Mouse (Mus musculus): ENCODE measurements around the gene Asb18. TPM values are rescaled to one million over a fixed set of nuclear protein-coding genes. Genes with fewer than 3 reads are reported as not detected.

The Asb18 gene
- total RNA-seq, 2 experiments from 2014 or later = 1.5 to 1.6 TPM

DNA sequence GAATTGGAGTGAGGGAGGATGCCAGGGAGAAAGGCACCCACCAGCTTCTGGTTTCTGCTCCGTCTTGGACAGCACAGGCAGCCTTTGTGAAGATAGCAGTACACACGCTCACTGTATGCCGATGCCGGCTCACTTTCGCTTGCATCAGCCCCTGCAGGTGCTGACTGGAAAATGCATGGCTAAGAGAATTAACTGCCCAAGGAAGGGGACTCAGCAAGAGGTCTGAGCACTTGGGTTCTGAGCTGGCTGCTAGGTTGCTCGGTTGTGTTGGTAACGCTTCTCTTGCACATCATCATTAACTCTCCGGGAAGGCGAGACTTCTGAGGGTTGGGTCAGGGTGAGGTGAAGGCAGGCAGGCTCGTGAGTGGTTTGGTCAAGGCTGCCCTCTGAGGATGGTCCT is 92.7 kb downstream of the Asb18 start:
- intact Hi-C loops (cut with DNase I) = no loop called here
- no peak for DNase-seq (ENCODE audit: low spot score in 2 of 2)

DNA sequence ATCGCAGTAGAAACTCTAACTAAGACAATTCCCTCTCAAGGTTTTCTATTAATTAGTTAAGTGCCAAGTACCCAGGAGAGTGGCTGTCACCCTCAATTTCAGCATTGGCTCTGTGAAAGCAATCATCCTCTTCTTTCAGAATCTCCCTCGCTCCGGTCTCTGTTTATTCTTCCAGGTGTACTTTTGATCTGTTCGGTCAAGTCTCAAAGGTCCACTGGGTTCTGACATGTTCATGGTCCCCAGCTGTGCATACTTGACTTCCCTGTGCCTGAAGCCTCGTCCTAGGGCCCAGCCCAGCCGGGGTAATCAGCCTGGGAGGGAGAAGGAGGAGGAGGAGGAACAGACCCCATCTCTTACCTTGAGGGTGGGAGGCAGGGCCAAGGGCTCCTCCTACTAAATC is 95.3 kb downstream of the Asb18 start:
- no peak for DNase-seq (ENCODE audit: low spot score in 2 of 2)
- intact Hi-C loops (cut with DNase I) = no loop called here

- intact Hi-C loops (cut with DNase I) = no loop called here
- DNase-seq (ENCODE audit: low spot score in 2 of 2) = no peak
Measured at GRCm38 (mm10) chr1:89918111-89918510, 96.4 kb downstream of the Asb18 start.

DNA sequence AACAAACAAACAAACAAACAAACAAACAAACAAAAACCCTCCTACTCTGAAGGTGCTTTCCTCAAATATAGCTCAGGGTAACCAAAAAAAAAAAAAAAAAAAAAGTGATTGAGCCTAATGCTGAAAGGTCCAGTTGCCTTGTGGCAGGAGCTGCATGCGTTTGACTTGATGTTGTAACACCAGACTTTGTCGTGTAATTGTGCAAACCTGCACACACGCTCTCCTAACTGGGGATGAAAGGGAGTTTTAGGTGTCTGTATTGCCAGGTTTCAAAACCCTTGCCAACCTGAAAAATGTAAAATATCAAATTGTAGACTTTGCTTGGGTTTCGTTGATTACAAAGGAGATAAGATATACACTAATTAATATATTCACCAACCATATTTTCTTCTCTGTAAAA is 100.9 kb downstream of the Asb18 start:
- DNase-seq (ENCODE audit: low spot score in 2 of 2) = no peak
- intact Hi-C loops (cut with DNase I) = no loop called here

- no peak for DNase-seq (ENCODE audit: low spot score in 2 of 2)
- intact Hi-C loops (cut with DNase I) = no loop called here
Measured at GRCm38 (mm10) chr1:89912392-89912791, 102.1 kb downstream of the Asb18 start.

DNA sequence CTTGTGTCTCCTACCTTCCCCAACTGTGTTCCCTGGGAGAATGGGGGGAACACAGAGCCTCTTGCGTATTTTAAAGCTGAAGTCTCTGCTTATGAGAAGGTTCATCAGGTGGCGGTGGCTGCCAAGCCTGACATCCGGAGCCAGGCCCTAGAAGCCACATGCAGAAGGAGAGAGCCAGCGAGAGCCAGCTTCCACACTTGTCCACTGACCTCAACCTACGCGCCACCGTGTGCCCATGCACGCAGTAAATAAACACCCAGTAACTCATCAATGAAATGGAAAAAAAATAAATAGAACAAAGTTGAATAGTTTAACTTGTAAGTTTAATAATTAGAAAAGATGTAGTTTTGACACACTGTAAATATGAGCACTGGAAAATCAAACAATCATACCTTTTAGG is 104.7 kb downstream of the Asb18 start:
- DNase-seq (ENCODE audit: low spot score in 2 of 2) = no peak
- intact Hi-C loops (cut with DNase I) = no loop called here

GRCm38 (mm10) chr1:89902641-89903040 is 111.8 kb downstream of the Asb18 start:
- intact Hi-C loops (cut with DNase I) = no loop called here
- no peak for DNase-seq (ENCODE audit: low spot score in 2 of 2)

DNA sequence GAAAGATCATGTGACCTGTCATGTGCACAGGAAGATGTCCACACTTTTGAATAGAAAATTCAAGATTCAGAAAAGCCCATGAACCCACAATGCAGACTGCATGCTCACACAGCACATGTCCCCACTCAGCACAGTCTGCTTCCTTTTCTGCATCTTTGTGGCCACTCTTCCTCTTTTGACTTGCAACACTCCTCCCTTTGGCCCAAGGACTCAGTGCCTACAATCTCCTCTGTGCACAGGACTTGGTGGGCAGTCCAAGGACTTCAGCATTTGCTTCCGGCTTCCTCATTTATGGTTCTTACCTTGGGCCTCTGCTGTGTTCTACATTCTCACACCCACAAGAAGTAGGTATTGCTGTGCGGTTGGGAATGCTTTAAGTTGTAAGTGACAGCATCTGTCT is 112.2 kb downstream of the Asb18 start:
- no peak for DNase-seq (ENCODE audit: low spot score in 2 of 2)

DNA sequence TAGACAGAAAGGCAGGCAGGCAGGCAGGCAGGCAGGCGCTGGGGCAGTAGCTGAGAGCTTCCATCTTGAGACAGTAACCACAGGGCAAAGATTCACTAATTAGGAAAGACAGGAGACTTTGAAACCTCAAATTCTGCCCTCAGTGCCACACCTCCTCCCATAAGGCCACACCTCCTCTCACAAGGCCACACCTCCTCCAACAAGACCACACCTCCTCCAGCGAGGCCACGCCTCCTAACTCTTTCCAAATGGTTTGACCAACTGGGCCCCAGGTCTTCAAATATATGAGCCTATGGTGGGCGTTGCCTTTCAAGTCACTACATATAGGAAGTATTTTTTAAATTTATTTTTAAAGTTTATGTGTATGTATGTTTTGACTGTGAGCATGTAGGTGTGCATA is 113.1 kb downstream of the Asb18 start:
- no peak for DNase-seq (ENCODE audit: low spot score in 2 of 2)
- intact Hi-C loops (cut with DNase I) = no loop called here

More for the DNA sequence above, 112.2 kb downstream of the Asb18 start:
- intact Hi-C loops (cut with DNase I) = no loop called here

Other genes starting within 250 kb of the Asb18 start
- under 1 TPM in 1 of 2 experiments, not detected in 1; 0.44 TPM for gene Gbx2, start 83.5 kb downstream of the Asb18 start, total RNA-seq (2021)
- gene Iqca, start 138.7 kb upstream of the Asb18 start, total RNA-seq (2021) = under 1 TPM; 0.32 to 0.64 TPM
- gene Ackr3, start 189.3 kb upstream of the Asb18 start, total RNA-seq (2021) = 1 to 10 TPM; 7.2 to 8.6 TPM